Mouse (Mus musculus): Measurements from ENCODE around the gene Slc17a1. TPM values are rescaled to one million over a fixed set of nuclear protein-coding genes. Genes with fewer than 3 reads are reported as not detected.

The Slc17a1 gene
- polyA plus RNA-seq (2017; shearing (Covaris generic)), result not detected

DNA sequence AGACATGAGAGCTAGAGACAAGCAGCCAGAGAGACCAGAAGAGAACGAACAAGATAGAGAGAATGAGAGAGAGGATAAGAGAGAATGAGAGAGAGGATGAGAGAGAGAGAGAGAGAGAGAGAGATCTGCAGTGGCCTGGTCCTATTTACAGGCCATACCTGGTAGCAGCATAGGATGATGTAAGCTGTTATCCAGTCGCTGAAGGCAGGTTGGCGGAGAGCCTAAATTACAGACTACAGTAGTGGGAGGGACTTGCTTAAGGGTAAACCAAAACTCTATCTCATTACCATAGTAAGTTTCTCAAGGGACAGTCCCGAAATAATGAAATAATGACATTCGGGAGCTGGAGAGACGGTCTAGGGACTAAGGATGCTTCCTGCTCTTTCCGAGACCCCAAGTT, at the start of gene Slc17a1:
Gene Slc17a1 (plus strand): TSS at position 346 of the 400 bp plus-strand sequence.

GRCm38 (mm10) chr13:23839308-23839707, 28.2 kb upstream of the Slc17a1 start, which contains the start of gene Slc17a3:
Slc17a3 (plus strand) TSS chr13:23839434.

DNA sequence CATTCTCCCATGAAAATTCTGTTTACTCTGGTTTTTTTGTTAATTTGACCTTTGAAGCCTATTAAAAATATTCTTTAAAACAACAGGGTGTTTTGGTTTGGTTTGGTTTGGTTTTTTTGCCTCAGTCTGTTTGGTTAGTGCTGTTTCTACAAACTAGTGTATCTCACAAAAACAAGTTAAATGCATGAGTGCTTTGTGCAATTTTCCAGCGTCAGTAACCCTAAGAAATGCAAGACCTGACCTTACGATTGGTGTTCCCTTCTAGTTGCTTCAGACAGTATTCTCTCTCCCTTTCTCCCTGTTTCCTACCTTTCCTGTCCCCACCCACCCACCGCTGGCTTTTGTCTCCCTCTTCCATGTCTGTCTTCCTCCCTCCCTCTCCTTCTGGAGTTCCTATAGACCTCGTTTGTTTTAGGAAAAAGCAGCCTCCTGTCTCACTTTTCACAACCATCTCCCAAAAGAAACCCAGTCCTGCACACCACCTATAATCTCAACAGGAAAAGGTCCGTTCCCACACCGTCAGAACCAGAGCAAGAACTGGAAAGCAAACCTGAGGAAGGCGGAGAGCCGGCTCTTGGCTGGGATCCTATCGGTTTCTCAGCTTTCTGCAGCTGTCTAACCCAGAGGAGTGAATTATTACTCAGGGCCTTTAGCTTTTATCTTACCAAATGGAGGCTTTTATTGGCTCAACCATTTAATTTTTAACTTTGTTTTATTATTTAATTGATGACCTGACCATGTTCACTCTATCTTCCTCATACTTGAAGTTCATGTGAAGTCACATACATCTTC, 47.0 kb downstream of the Slc17a1 start, which contains the start of gene Slc17a4:
Gene Slc17a4 (minus strand): TSS at position 634 of the 792 bp plus-strand sequence.

GRCm38 (mm10) chr13:23933421-23934210, 66.1 kb downstream of the Slc17a1 start, which contains the start of gene Hist1h2ba:
Hist1h2ba (minus strand) TSS chr13:23934156.

GRCm38 (mm10) chr13:23934211-23934520, 66.6 kb downstream of the Slc17a1 start, which contains the start of gene Hist1h2aa:
Hist1h2aa (plus strand) TSS chr13:23934462.

Other genes with a start within 250 kb of the Slc17a1 start
- 3.0 TPM for gene Hist1h2be, start 246.6 kb upstream of the Slc17a1 start, polyA plus RNA-seq (2017; shearing (Covaris generic))
- 13.2 TPM for gene Hist1h1e, start 245.2 kb upstream of the Slc17a1 start, polyA plus RNA-seq (2017; shearing (Covaris generic))
- 0.59 TPM for gene Hist1h2ac, start 183.8 kb upstream of the Slc17a1 start, polyA plus RNA-seq (2017; shearing (Covaris generic))
- 10.5 TPM for gene Hist1h2bc, start 183.6 kb upstream of the Slc17a1 start, polyA plus RNA-seq (2017; shearing (Covaris generic))
- not detected for gene Hist1h1t, start 171.9 kb upstream of the Slc17a1 start, polyA plus RNA-seq (2017; shearing (Covaris generic))
- 5.3 TPM for gene Hist1h4c, start 169.3 kb upstream of the Slc17a1 start, polyA plus RNA-seq (2017; shearing (Covaris generic))
- gene Hfe, start 156.9 kb upstream of the Slc17a1 start, polyA plus RNA-seq (2017; shearing (Covaris generic)), result 0.74 TPM
- gene Hist1h1c, start 128.9 kb upstream of the Slc17a1 start, polyA plus RNA-seq (2017; shearing (Covaris generic)), result 23.2 TPM
- gene Hist1h3c, start 122.1 kb upstream of the Slc17a1 start, polyA plus RNA-seq (2017; shearing (Covaris generic)), result 0.38 TPM
- not detected for gene Hist1h2bb, start 121.0 kb upstream of the Slc17a1 start, polyA plus RNA-seq (2017; shearing (Covaris generic))
- gene Hist1h2ab, start 116.6 kb upstream of the Slc17a1 start, polyA plus RNA-seq (2017; shearing (Covaris generic)), result 1.7 TPM
- gene Hist1h3b, start 115.5 kb upstream of the Slc17a1 start, polyA plus RNA-seq (2017; shearing (Covaris generic)), result not detected
- 14.5 TPM for gene Hist1h4b, start 110.7 kb upstream of the Slc17a1 start, polyA plus RNA-seq (2017; shearing (Covaris generic))
- gene Hist1h4a, start 106.5 kb upstream of the Slc17a1 start, polyA plus RNA-seq (2017; shearing (Covaris generic)), result not detected
- 4.0 TPM for gene Hist1h3a, start 105.4 kb upstream of the Slc17a1 start, polyA plus RNA-seq (2017; shearing (Covaris generic))
- gene Hist1h1a, start 104.1 kb upstream of the Slc17a1 start, polyA plus RNA-seq (2017; shearing (Covaris generic)), result 1.1 TPM
- not detected for gene Trim38, start 97.8 kb upstream of the Slc17a1 start, polyA plus RNA-seq (2017; shearing (Covaris generic))
- not detected for gene Slc17a2, start 60.8 kb upstream of the Slc17a1 start, polyA plus RNA-seq (2017; shearing (Covaris generic))
- gene Slc17a3, start 28.3 kb upstream of the Slc17a1 start, polyA plus RNA-seq (2017; shearing (Covaris generic)), result not detected
- gene Slc17a4, start 47.3 kb downstream of the Slc17a1 start, polyA plus RNA-seq (2017; shearing (Covaris generic)), result not detected
- not detected for gene Hist1h2ba, start 66.4 kb downstream of the Slc17a1 start, polyA plus RNA-seq (2017; shearing (Covaris generic))
- gene Hist1h2aa, start 66.7 kb downstream of the Slc17a1 start, polyA plus RNA-seq (2017; shearing (Covaris generic)), result not detected
- gene Scgn, start 123.5 kb downstream of the Slc17a1 start, polyA plus RNA-seq (2017; shearing (Covaris generic)), result not detected

Data from CD4-positive, CD25-positive, alpha-beta regulatory T cell (primary cell).